In genomic region chr1:52719096-52719495, GRCm38 (mm10) we compare ENCODE assay signal across 11 mouse cellular contexts. TPM values are rescaled to one million over a fixed set of nuclear protein-coding genes. Genes with fewer than 3 reads are reported as not detected.
DNase-seq lines count a peak whose midpoint lies in the region; ATAC-seq and TF ChIP-seq lines count a peak whose summit lies in the region.
"Had no signal": no experiment of that assay in that cellular context is flagged by ENCODE, and none has a peak within 500 bp of the region (broad histone marks: within the 10 kb centered on the region; RNA-seq: fewer than 3 reads in every experiment).

No protein-coding gene starts in this region.

- no peaks in the 10 kb centered on the region for H3K27me3 ChIP-seq in heart, adult 2 months (ENCODE audit: control insufficient read depth, insufficient read depth, low read length)
- H3K27me3 ChIP-seq in heart, embryonic 11.5 days (ENCODE audit: control insufficient read depth, insufficient read depth, low read length): no peaks in the 10 kb centered on the region
- no peaks in the 10 kb centered on the region for H3K27me3 ChIP-seq in midbrain, postnatal 0 days (ENCODE audit: insufficient read depth, low read length)
- H3K27me3 ChIP-seq in midbrain, embryonic 10.5 days (ENCODE audit: low read depth, poor library complexity, severe bottlenecking): no peaks in the 10 kb centered on the region
- H3K27me3 ChIP-seq: embryonic facial prominence, embryonic 13.5 days; liver, embryonic 13.5 days had no signal

- H3K4me2 ChIP-seq in heart, embryonic 11.5 days: no peak overlapping the region
- H3K4me2 ChIP-seq in midbrain, postnatal 0 days (ENCODE audit: low read depth, low read length, poor library complexity, severe bottlenecking): no peak overlapping the region
- H3K4me2 ChIP-seq: embryonic facial prominence, embryonic 13.5 days; liver, embryonic 13.5 days had no signal

- no peak for ATAC-seq in heart, embryonic 11.5 days (replicated peaks; ENCODE audit: insufficient number of reproducible peaks, low FRiP score, low TSS enrichment)
- no peak for ATAC-seq in midbrain, postnatal 0 days (ENCODE audit: low FRiP score)
- ATAC-seq in megakaryocyte progenitor cell, adult 5-6 weeks (replicated peaks; ENCODE audit: poor library complexity): peak; percentile 45; the same call in 1 of the 2 replicates

- peak overlapping the region; percentile 26; the same call in 1 of the 2 replicates for H3K27ac ChIP-seq in heart, adult 2 months
- no peak overlapping the region for H3K27ac ChIP-seq in heart, embryonic 11.5 days (ENCODE audit: low read depth, low read length)
- no peak overlapping the region for H3K27ac ChIP-seq in midbrain, postnatal 0 days (ENCODE audit: low read depth, low read length)
- no peak overlapping the region for H3K27ac ChIP-seq in midbrain, embryonic 10.5 days (replicated peaks)
- H3K27ac ChIP-seq: embryonic facial prominence, embryonic 13.5 days; liver, embryonic 13.5 days had no signal

- intact Hi-C loops in heart, adult 2 months (cut with DNase I): no loop called here

- H3K4me3 ChIP-seq in heart, adult 2 months: no peak overlapping the region
- no peak overlapping the region for H3K4me3 ChIP-seq in heart, embryonic 11.5 days (ENCODE audit: low read depth, low read length)
- H3K4me3 ChIP-seq in midbrain, postnatal 0 days (ENCODE audit: low read depth, low read length): no peak overlapping the region
- no peak overlapping the region for H3K4me3 ChIP-seq in midbrain, embryonic 10.5 days
- H3K4me3 ChIP-seq: embryonic facial prominence, embryonic 13.5 days; liver, embryonic 13.5 days had no signal

- 0 out of 2 replicates have a peak, but pooled peaks cover 2% of the 10 kb centered on the region for H3K79me2 ChIP-seq in heart, adult 2 months (replicated peaks; ENCODE audit: control insufficient read depth, insufficient read depth, low read length)

- H3K4me1 ChIP-seq in heart, adult 2 months (ENCODE audit: control insufficient read depth, insufficient read depth, low read length): peaks cover 6% of the 10 kb centered on the region
- H3K4me1 ChIP-seq in heart, embryonic 11.5 days (ENCODE audit: control insufficient read depth, insufficient read depth, low read length): 0 out of 2 replicates have a peak, but pooled peaks cover 3% of the 10 kb centered on the region
- peaks cover 3% of the 10 kb centered on the region; the same call in 1 of the 2 replicates for H3K4me1 ChIP-seq in midbrain, postnatal 0 days (ENCODE audit: insufficient read depth, low read length)
- no peaks in the 10 kb centered on the region for H3K4me1 ChIP-seq in midbrain, embryonic 10.5 days
- H3K4me1 ChIP-seq: embryonic facial prominence, embryonic 13.5 days; liver, embryonic 13.5 days had no signal

- no peak for TF ChIP-seq POLR2A in heart, adult 2 months (IDR thresholded peaks at IDR 0.05; ENCODE audit: insufficient read depth, low read depth, low read length)

- DNase-seq in heart, adult 2 months: no peak
- no peak for DNase-seq in midbrain, postnatal 0 days (ENCODE audit: low spot score)
- no peak for DNase-seq in midbrain, embryonic 10.5 days (ENCODE audit: low spot score)
- peak; percentile 35 for DNase-seq in R1 (ENCODE audit: low read depth, low spot score)
- no peak for DNase-seq in ovary, postnatal 14 days (ENCODE audit: low spot score)
- DNase-seq in spleen, postnatal 4 days (ENCODE audit: low spot score in 2 of 2): no peak
- DNase-seq: kidney, adult 18-20 months; liver, embryonic 13.5 days had no signal

- no peaks in the 10 kb centered on the region for H3K9me3 ChIP-seq in heart, embryonic 11.5 days (replicated peaks; ENCODE audit: control insufficient read depth, low read length)
- H3K9me3 ChIP-seq in midbrain, postnatal 0 days (ENCODE audit: low read length): no peaks in the 10 kb centered on the region
- H3K9me3 ChIP-seq in midbrain, embryonic 10.5 days (replicated peaks): no peaks in the 10 kb centered on the region
- H3K9me3 ChIP-seq: embryonic facial prominence, embryonic 13.5 days; liver, embryonic 13.5 days had no signal

- peak; percentile 50 for TF ChIP-seq CTCF in heart, adult 2 months (IDR thresholded peaks at IDR 0.05)
- peak; percentile 45 for TF ChIP-seq CTCF in midbrain, postnatal 0 days (IDR thresholded peaks at IDR 0.05)

- WGBS in heart, adult 2 months: 54% methylated on average over 5 of the region's 5 CpGs
- 56% methylated on average over 5 of the region's 5 CpGs for WGBS in heart, embryonic 11.5 days (ENCODE audit: insufficient replicate concordance)
- 68% methylated on average over 5 of the region's 5 CpGs for WGBS in midbrain, postnatal 0 days
- WGBS in midbrain, embryonic 10.5 days: 61% methylated on average over 5 of the region's 5 CpGs

- peaks cover 2% of the 10 kb centered on the region; the same call in 1 of the 2 replicates for H3K36me3 ChIP-seq in heart, adult 2 months (ENCODE audit: control insufficient read depth, insufficient read depth, low read length)
- H3K36me3 ChIP-seq in heart, embryonic 11.5 days (ENCODE audit: control insufficient read depth, insufficient read depth, low read length): no peaks in the 10 kb centered on the region
- H3K36me3 ChIP-seq in midbrain, postnatal 0 days (ENCODE audit: insufficient read depth, low read length): no peaks in the 10 kb centered on the region
- H3K36me3 ChIP-seq in midbrain, embryonic 10.5 days: no peaks in the 10 kb centered on the region
- H3K36me3 ChIP-seq: embryonic facial prominence, embryonic 13.5 days; liver, embryonic 13.5 days had no signal

- no peak overlapping the region for H3K9ac ChIP-seq in heart, adult 2 months (ENCODE audit: low read depth, low read length)
- no peak overlapping the region for H3K9ac ChIP-seq in heart, embryonic 11.5 days (ENCODE audit: low read depth, low read length)
- no peak overlapping the region for H3K9ac ChIP-seq in midbrain, postnatal 0 days (replicated peaks; ENCODE audit: low read length, poor library complexity, severe bottlenecking)
- H3K9ac ChIP-seq: embryonic facial prominence, embryonic 13.5 days; liver, embryonic 13.5 days had no signal

- no peak for TF ChIP-seq EP300 in heart, adult 2 months (IDR thresholded peaks at IDR 0.05; ENCODE audit: insufficient read depth, low read depth, low read length)

RNA-seq across cellular contexts. Expression of gene Mfsd6, which starts 8.2 kb away (rescaled TPM):
- total RNA-seq in heart, adult 2 months (2021): 10 to 100 TPM; 18.9 to 20.1 TPM
- polyA plus RNA-seq in heart, adult 2 months (2012; rRNA removed): 10.3 and 15.8 TPM in 2 replicates
- 2.3 and 4.8 TPM in 2 replicates for polyA plus RNA-seq in heart, embryonic 11.5 days (2014; fragmentation: Nextera tagmentation; extraction: Ambion mirVana)
- 54.7 and 59.5 TPM in 2 replicates for total RNA-seq in midbrain, postnatal 0 days (2014; rRNA removed)
- 10.6 and 11.2 TPM in 2 replicates for polyA plus RNA-seq in midbrain, postnatal 0 days (2015; fragmentation: Nextera tagmentation; extraction: Ambion mirVana)
- polyA plus RNA-seq in midbrain, embryonic 10.5 days (2016; fragmentation: Nextera tagmentation; extraction: Ambion mirVana): 1.2 and 2.9 TPM in 2 replicates
- 5.4 and 6.2 TPM in 2 replicates for total RNA-seq in megakaryocyte progenitor cell, adult 5-6 weeks (2015)
- total RNA-seq in megakaryocyte progenitor cell, adult 5-6 weeks (2017): 3.5 and 5.0 TPM in 2 replicates
